In the genomic region with DNA sequence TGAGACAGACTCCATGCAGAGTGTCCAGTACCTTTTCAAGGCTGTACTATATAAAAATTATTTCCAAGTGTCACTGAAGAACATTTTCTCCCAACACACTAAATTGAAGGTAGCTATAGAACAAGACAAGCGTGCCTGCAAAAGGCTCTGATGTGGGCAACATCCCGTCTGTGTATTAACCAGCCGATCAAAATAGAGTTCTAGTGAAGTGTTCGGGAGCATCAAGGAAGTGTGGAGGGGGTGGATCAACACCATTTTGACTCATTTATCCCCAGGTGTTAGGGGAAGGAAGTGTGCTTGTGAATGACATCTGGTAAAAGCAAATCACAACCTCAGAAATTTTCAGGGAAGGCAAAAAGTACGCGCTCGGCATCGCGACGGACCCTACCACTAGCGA, we compare ENCODE assay signal across 9 mouse cellular contexts. TPM values are rescaled to one million over a fixed set of nuclear protein-coding genes. Genes with fewer than 3 reads are reported as not detected.
DNase-seq lines count a peak whose midpoint lies in the region; ATAC-seq and TF ChIP-seq lines count a peak whose summit lies in the region.
"Had no signal": no experiment of that assay in that cellular context is flagged by ENCODE, and none has a peak within 500 bp of the region (broad histone marks: within the 10 kb centered on the region; RNA-seq: fewer than 3 reads in every experiment).

No protein-coding gene starts in this region.

- no peak for DNase-seq in heart, postnatal 10 days
- DNase-seq in thymus, postnatal 36 days = no peak
- DNase-seq in thymus, adult 2 months = no peak
- no peak for DNase-seq in ovary, postnatal 36 days (ENCODE audit: low spot score)

- H3K9me3 ChIP-seq in heart, embryonic 12.5 days (replicated peaks) = no peaks in the 10 kb centered on the region
- H3K9me3 ChIP-seq in E14TG2a.4 (ENCODE audit: low read length) = no peaks in the 10 kb centered on the region
- no peaks in the 10 kb centered on the region for H3K9me3 ChIP-seq in forebrain, embryonic 12.5 days
- H3K9me3 ChIP-seq in limb, embryonic 12.5 days = no peaks in the 10 kb centered on the region

- no peak overlapping the region for H3K27ac ChIP-seq in heart, embryonic 12.5 days (ENCODE audit: poor library complexity, severe bottlenecking)
- H3K27ac ChIP-seq in forebrain, embryonic 12.5 days = no peak overlapping the region
- H3K27ac ChIP-seq in limb, embryonic 12.5 days = no peak overlapping the region
- H3K27ac ChIP-seq in thymus, adult 2 months (ENCODE audit: control insufficient read depth, insufficient read depth, low read length) = no peak overlapping the region

- TF ChIP-seq CTCF in E14TG2a.4 (conservative IDR thresholded peaks at IDR 0.05; ENCODE audit: low read length) = no peak
- TF ChIP-seq CTCF in thymus, adult 2 months (IDR thresholded peaks at IDR 0.05; ENCODE audit: borderline replicate concordance, control insufficient read depth, extremely low read depth, insufficient read depth, low read length, poor library complexity) = no peak

- H3K4me1 ChIP-seq in heart, embryonic 12.5 days (replicated peaks) = 0 out of 2 replicates have a peak, but pooled peaks cover 6% of the 10 kb centered on the region
- no peaks in the 10 kb centered on the region; the same call in 1 of the 2 replicates for H3K4me1 ChIP-seq in E14TG2a.4 (replicated peaks; ENCODE audit: low read depth, low read length)
- H3K4me1 ChIP-seq in forebrain, embryonic 12.5 days = peaks cover 4% of the 10 kb centered on the region; the same call in 1 of the 2 replicates
- H3K4me1 ChIP-seq in limb, embryonic 12.5 days (replicated peaks) = no peaks in the 10 kb centered on the region
- H3K4me1 ChIP-seq in thymus, adult 2 months (replicated peaks; ENCODE audit: control insufficient read depth, insufficient read depth, low read length) = no peaks in the 10 kb centered on the region

- 9% methylated on average over 11 of the region's 11 CpGs for WGBS in heart, embryonic 12.5 days
- 7% methylated on average over 11 of the region's 11 CpGs for WGBS in forebrain, embryonic 12.5 days
- 9% methylated on average over 11 of the region's 11 CpGs for WGBS in limb, embryonic 12.5 days
- WGBS in thymus, adult 2 months = 22% methylated on average over 11 of the region's 11 CpGs

- TF ChIP-seq POLR2A in thymus, adult 2 months (IDR thresholded peaks at IDR 0.05; ENCODE audit: control insufficient read depth, extremely low read depth, insufficient read depth, low read length, poor library complexity) = no peak

- H3K27me3 ChIP-seq in heart, embryonic 12.5 days (replicated peaks) = peaks cover 43% of the 10 kb centered on the region
- H3K27me3 ChIP-seq in E14TG2a.4 (ENCODE audit: insufficient read depth, low read length) = peaks cover 49% of the 10 kb centered on the region
- H3K27me3 ChIP-seq in forebrain, embryonic 12.5 days = peaks cover 30% of the 10 kb centered on the region
- H3K27me3 ChIP-seq in limb, embryonic 12.5 days = peaks cover 44% of the 10 kb centered on the region
- no peaks in the 10 kb centered on the region for H3K27me3 ChIP-seq in thymus, adult 2 months (ENCODE audit: control insufficient read depth, insufficient read depth, low read length)
- H3K27me3 ChIP-seq: CH12.LX had no signal

- no peak for ATAC-seq in heart, embryonic 12.5 days (ENCODE audit: insufficient number of reproducible peaks, low FRiP score)
- ATAC-seq in forebrain, embryonic 12.5 days (ENCODE audit: low FRiP score) = no peak
- no peak for ATAC-seq in limb, embryonic 12.5 days (ENCODE audit: insufficient number of reproducible peaks, insufficient read depth, low FRiP score, low TSS enrichment, low read depth)

- peak overlapping the region; percentile 67 for H3K9ac ChIP-seq in heart, embryonic 12.5 days
- H3K9ac ChIP-seq in forebrain, embryonic 12.5 days = peak overlapping the region; percentile 64; the same call in 1 of the 2 replicates
- H3K9ac ChIP-seq in limb, embryonic 12.5 days (replicated peaks) = peak overlapping the region; percentile 51

- peak overlapping the region; percentile 100 for H3K4me2 ChIP-seq in heart, embryonic 12.5 days
- peak overlapping the region; percentile 98 for H3K4me2 ChIP-seq in forebrain, embryonic 12.5 days
- peak overlapping the region; percentile 98 for H3K4me2 ChIP-seq in limb, embryonic 12.5 days

- H3K36me3 ChIP-seq in heart, embryonic 12.5 days = no peaks in the 10 kb centered on the region
- no peaks in the 10 kb centered on the region for H3K36me3 ChIP-seq in E14TG2a.4 (ENCODE audit: insufficient read depth, low read length)
- no peaks in the 10 kb centered on the region for H3K36me3 ChIP-seq in forebrain, embryonic 12.5 days (replicated peaks)
- no peaks in the 10 kb centered on the region for H3K36me3 ChIP-seq in limb, embryonic 12.5 days
- no peaks in the 10 kb centered on the region for H3K36me3 ChIP-seq in thymus, adult 2 months (ENCODE audit: control insufficient read depth, insufficient read depth, low read length)

- intact Hi-C loops in heart, postnatal 10 days (cut with DNase I) = no loop called here

- peak overlapping the region; percentile 60 for H3K4me3 ChIP-seq in heart, embryonic 12.5 days
- peak overlapping the region; percentile 80 for H3K4me3 ChIP-seq in E14TG2a.4 (replicated peaks; ENCODE audit: low read length)
- H3K4me3 ChIP-seq in forebrain, embryonic 12.5 days (replicated peaks) = peak overlapping the region; percentile 57
- peak overlapping the region; percentile 54 for H3K4me3 ChIP-seq in limb, embryonic 12.5 days (replicated peaks)
- no peak overlapping the region for H3K4me3 ChIP-seq in thymus, adult 2 months (ENCODE audit: control insufficient read depth, insufficient read depth, low read length)

RNA-seq across cellular contexts. Expression of a gene that starts 0.7 kb away (rescaled TPM):
- polyA plus RNA-seq in heart, embryonic 12.5 days (2016; fragmentation: Nextera tagmentation; extraction: Ambion mirVana) = 0.51 and 0.80 TPM in 2 replicates
- not detected for total RNA-seq in heart, postnatal 10 days (2021)
- polyA plus RNA-seq in forebrain, embryonic 12.5 days (2016; fragmentation: Nextera tagmentation; extraction: Ambion mirVana) = 2.2 and 2.6 TPM in 2 replicates
- polyA plus RNA-seq in limb, embryonic 12.5 days (2016; fragmentation: Nextera tagmentation; extraction: Ambion mirVana) = 1.9 and 2.2 TPM in 2 replicates
- polyA plus RNA-seq in thymus, adult 2 months (2012; rRNA removed) = not detected in 2 replicates
- total RNA-seq: CH12.LX had no signal
